Mouse (Mus musculus): Measurements from ENCODE around the gene Lrfn2. TPM values are rescaled to one million over a fixed set of nuclear protein-coding genes. Genes with fewer than 3 reads are reported as not detected.

Gene Lrfn2
- not detected for polyA plus RNA-seq (2017; shearing (Covaris generic))

GRCm38 (mm10) chr17:48931621-48932405, at the start of gene Lrfn2:
Gene Lrfn2 (plus strand): TSS chr17:48932379.

